Mouse (Mus musculus) small intestine, adult 2 months (tissue): ENCODE results near the gene Trpv4.

Experiments used
- CTCF ChIP-seq: fragments of 200-500 bp; IDR thresholded peaks from 2 replicates; pipeline ENCODE4 v1.5.1; 2012; ENCODE audit warnings: low read depth, mild to moderate bottlenecking, control low read depth, inconsistent platforms, low read length, moderate library complexity, mixed read lengths; ENCODE audit not compliant: insufficient replicate concordance, insufficient read length; ENCODE audit errors: extremely low read depth
- POLR2A ChIP-seq: fragments of 200-500 bp; IDR thresholded peaks from 2 replicates; pipeline ENCODE4 v1.6.1; 2012; ENCODE audit warnings: low read depth, mild to moderate bottlenecking, control low read depth, inconsistent platforms, low read length, moderate library complexity

DNA sequence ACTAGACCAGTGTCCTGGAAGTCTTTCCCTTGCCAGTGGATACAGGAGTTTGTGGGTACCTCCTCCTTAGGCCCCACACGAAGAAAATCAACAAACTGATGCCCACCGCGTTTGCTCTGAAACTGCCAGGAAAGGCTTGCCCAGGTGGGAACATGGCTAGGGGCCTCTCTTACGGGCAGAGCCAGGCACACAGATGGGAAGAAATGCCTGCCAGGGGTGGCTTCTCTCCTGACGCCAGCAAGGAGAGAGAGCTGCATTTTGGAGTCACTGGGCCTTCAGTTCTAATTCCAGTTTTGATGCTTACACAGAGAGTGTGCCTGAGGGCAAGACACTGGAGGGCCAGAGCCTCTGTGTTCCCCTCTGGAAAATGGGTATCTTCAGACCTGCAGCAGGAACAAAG is 12.3 kb downstream of the Trpv4 start:
- TF ChIP-seq CTCF (no peak), POLR2A (no peak)
